In genomic region chr1:172357550-172357949, GRCm38 (mm10) we compare ENCODE assay signal across 9 mouse cellular contexts. TPM values are rescaled to one million over a fixed set of nuclear protein-coding genes. Genes with fewer than 3 reads are reported as not detected.
DNase-seq lines count a peak whose midpoint lies in the region; ATAC-seq and TF ChIP-seq lines count a peak whose summit lies in the region.
"Had no signal": no experiment of that assay in that cellular context is flagged by ENCODE, and none has a peak within 500 bp of the region (broad histone marks: within the 10 kb centered on the region; RNA-seq: fewer than 3 reads in every experiment).

No protein-coding gene starts in this region.

- no peak overlapping the region for H3K9ac ChIP-seq in midbrain, embryonic 13.5 days (replicated peaks)

- intact Hi-C loops in gastrocnemius, postnatal 36 days (cut with DNase I), result loop anchor here (2.0 to 5.0 kb wide), 2 partner anchors 239 to 310 kb away; no protein-coding TSS in a partner anchor

- CTCF ChIA-PET in Patski (lab: Charles Lee), result interaction anchor here (0.9 to 1.4 kb wide), 9 partner anchors 11 to 318 kb away, joined by 3 to 5 read pairs (median 3); no protein-coding TSS in a partner anchor

- H3K4me1 ChIP-seq in midbrain, embryonic 10.5 days, result peaks cover 66% of the 10 kb centered on the region
- peaks cover 36% of the 10 kb centered on the region for H3K4me1 ChIP-seq in midbrain, embryonic 13.5 days (replicated peaks)

- POLR2A ChIA-PET in Patski (lab: Charles Lee), result interaction anchor here (0.7 kb wide), 1 partner anchor 9 kb away, joined by 3 read pairs; no protein-coding TSS in a partner anchor

- H3K4me3 ChIP-seq in midbrain, embryonic 10.5 days, result no peak overlapping the region
- H3K4me3 ChIP-seq in midbrain, embryonic 13.5 days (replicated peaks), result no peak overlapping the region
- H3K4me3 ChIP-seq: myocyte had no signal

- 3% methylated on average over 1 of the region's 1 CpGs for WGBS in midbrain, embryonic 10.5 days
- 7% methylated on average over 1 of the region's 1 CpGs for WGBS in midbrain, embryonic 13.5 days

- TF ChIP-seq CTCF in Patski (IDR thresholded peaks at IDR 0.05), result peak; percentile 94

- no peaks in the 10 kb centered on the region for H3K9me3 ChIP-seq in midbrain, embryonic 10.5 days (replicated peaks)
- no peaks in the 10 kb centered on the region for H3K9me3 ChIP-seq in midbrain, embryonic 13.5 days

- H3K36me3 ChIP-seq in midbrain, embryonic 10.5 days, result no peaks in the 10 kb centered on the region
- no peaks in the 10 kb centered on the region for H3K36me3 ChIP-seq in midbrain, embryonic 13.5 days

- DNase-seq in midbrain, embryonic 10.5 days (ENCODE audit: low spot score), result peak; percentile 49
- DNase-seq in Patski (ENCODE audit: low read depth, low spot score), result no peak
- DNase-seq in cerebellum, postnatal 36 days, result peak; percentile 77 to 82
- peak; percentile 25 to 49 for DNase-seq in gastrocnemius, postnatal 36 days
- DNase-seq in kidney, postnatal 36 days, result peak; percentile 52 to 82
- peak; percentile 73 for DNase-seq in naive thymus-derived CD4-positive, alpha-beta T cell, adult 2 months (ENCODE audit: low read depth)
- DNase-seq in urinary bladder, postnatal 25 days (ENCODE audit: low spot score), result peak; percentile 73

- H3K4me2 ChIP-seq in midbrain, embryonic 13.5 days (replicated peaks), result no peak overlapping the region

- H3K27ac ChIP-seq in midbrain, embryonic 10.5 days (replicated peaks), result no peak overlapping the region
- no peak overlapping the region for H3K27ac ChIP-seq in midbrain, embryonic 13.5 days

- ATAC-seq in midbrain, embryonic 13.5 days, result no peak
- peak; percentile 67 for ATAC-seq in Patski

- H3K27me3 ChIP-seq in midbrain, embryonic 10.5 days (ENCODE audit: low read depth, poor library complexity, severe bottlenecking), result peaks cover 96% of the 10 kb centered on the region
- peaks cover 4% of the 10 kb centered on the region; the same call in 1 of the 2 replicates for H3K27me3 ChIP-seq in midbrain, embryonic 13.5 days
- peaks cover 21% of the 10 kb centered on the region for H3K27me3 ChIP-seq in Patski

- in situ Hi-C loops in Patski (cut with MboI; ENCODE audit: low pct_unique_long_range_greater_than_20kb), result no loop called here

RNA-seq across cellular contexts. Expression of gene Kcnj10, which starts 16.5 kb away (rescaled TPM):
- 0.46 and 0.75 TPM in 2 replicates for polyA plus RNA-seq in midbrain, embryonic 10.5 days (2016; fragmentation: Nextera tagmentation; extraction: Ambion mirVana)
- 0.98 TPM in 2 replicates for polyA plus RNA-seq in midbrain, embryonic 13.5 days (2015; fragmentation: Nextera tagmentation; extraction: Ambion mirVana)
- 0.04 TPM for polyA plus RNA-seq in Patski (2021)
- not detected for total RNA-seq in gastrocnemius, postnatal 36 days (2021)
- polyA plus RNA-seq: myocyte had no signal

RNA-seq across cellular contexts. Expression of gene Pigm, which starts 18.8 kb away (rescaled TPM):
- polyA plus RNA-seq in midbrain, embryonic 10.5 days (2016; fragmentation: Nextera tagmentation; extraction: Ambion mirVana), result 9.3 and 9.9 TPM in 2 replicates
- polyA plus RNA-seq in midbrain, embryonic 13.5 days (2015; fragmentation: Nextera tagmentation; extraction: Ambion mirVana), result 4.9 and 5.7 TPM in 2 replicates
- 6.6 TPM for polyA plus RNA-seq in Patski (2021)
- total RNA-seq in gastrocnemius, postnatal 36 days (2021), result 1 to 10 TPM; 3.3 to 4.0 TPM

RNA-seq across cellular contexts. Expression of gene Kcnj9, which starts 28.4 kb away (rescaled TPM):
- polyA plus RNA-seq in midbrain, embryonic 10.5 days (2016; fragmentation: Nextera tagmentation; extraction: Ambion mirVana), result 0.23 and 0.61 TPM in 2 replicates
- polyA plus RNA-seq in midbrain, embryonic 13.5 days (2015; fragmentation: Nextera tagmentation; extraction: Ambion mirVana), result 3.6 and 3.9 TPM in 2 replicates
- 0.08 TPM for polyA plus RNA-seq in Patski (2021)
- not detected for total RNA-seq in gastrocnemius, postnatal 36 days (2021)

RNA-seq across cellular contexts. Expression of gene Atp1a2, which starts 59.7 kb away (rescaled TPM):
- polyA plus RNA-seq in midbrain, embryonic 10.5 days (2016; fragmentation: Nextera tagmentation; extraction: Ambion mirVana), result 3.0 and 4.3 TPM in 2 replicates
- polyA plus RNA-seq in midbrain, embryonic 13.5 days (2015; fragmentation: Nextera tagmentation; extraction: Ambion mirVana), result 25.3 and 25.8 TPM in 2 replicates
- polyA plus RNA-seq in Patski (2021), result 0.69 TPM
- total RNA-seq in gastrocnemius, postnatal 36 days (2021), result 1,000 to 10,000 TPM in 1 of 2 experiments, 100 to 1,000 TPM in 1; 930 to 1,020 TPM
